Mouse (Mus musculus) megakaryocyte progenitor cell, adult 5-6 weeks (primary cell): Measurements from ENCODE around the gene Olfr165. TPM values are rescaled to one million over a fixed set of nuclear protein-coding genes. Genes with fewer than 3 reads are reported as not detected.
"Not testable (repeated sequence)": the region's sequence is repeated elsewhere in the genome, so short reads cannot be mapped to it uniquely, and the experiment has no call there.

Source experiments
- ATAC-seq: replicated peaks from 2 replicates; pipeline ENCODE4 v1.8.0; 2016; ENCODE audit warnings: mild to moderate bottlenecking, moderate TSS enrichment, inconsistent platforms; ENCODE audit not compliant: poor library complexity
- total RNA-seq, 2 experiments: library from RNA; stranded (forward) in 1 of 2; stranded (reverse) in 1 of 2; fragments of 157-497, 149-512 nt in 1 of 2; fragments of 200-1000 nt in 1 of 2; gene quantifications; 2 replicates each; pipeline versions ENCODE4 v1.2.3 to v1.2.4; 2015 to 2017

The Olfr165 gene
- total RNA-seq (2015) (not detected in 2 replicates), total RNA-seq (2017) (not detected in 2 replicates)

DNA sequence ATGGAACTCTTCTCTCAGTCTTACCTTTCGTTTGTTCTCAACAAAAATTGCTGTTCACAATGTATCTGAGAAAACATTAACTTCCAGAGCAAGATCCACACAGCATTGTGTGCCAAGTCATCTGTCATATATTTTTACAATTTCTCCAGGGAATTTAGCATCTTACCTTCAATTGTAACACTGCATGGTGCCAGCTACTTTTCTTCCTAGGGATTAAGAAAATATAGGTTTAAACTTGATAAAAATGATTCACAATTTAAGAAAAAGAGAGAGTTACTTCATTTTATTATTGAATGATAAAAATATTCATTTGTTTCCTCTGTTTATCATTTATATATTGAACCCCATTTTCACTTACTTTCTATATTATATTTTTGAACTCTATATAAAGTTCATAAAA, at the start of gene Olfr165:
Olfr165 (minus strand) TSS at position 101 of the 400 bp plus-strand sequence.
- no peak for ATAC-seq

GRCm38 (mm10) chr16:19464365-19464764, 41.4 kb upstream of the Olfr165 start:
- ATAC-seq: no peak

- not testable (repeated sequence) for ATAC-seq
Measured at GRCm38 (mm10) chr16:19458741-19459140, 35.8 kb upstream of the Olfr165 start.

DNA sequence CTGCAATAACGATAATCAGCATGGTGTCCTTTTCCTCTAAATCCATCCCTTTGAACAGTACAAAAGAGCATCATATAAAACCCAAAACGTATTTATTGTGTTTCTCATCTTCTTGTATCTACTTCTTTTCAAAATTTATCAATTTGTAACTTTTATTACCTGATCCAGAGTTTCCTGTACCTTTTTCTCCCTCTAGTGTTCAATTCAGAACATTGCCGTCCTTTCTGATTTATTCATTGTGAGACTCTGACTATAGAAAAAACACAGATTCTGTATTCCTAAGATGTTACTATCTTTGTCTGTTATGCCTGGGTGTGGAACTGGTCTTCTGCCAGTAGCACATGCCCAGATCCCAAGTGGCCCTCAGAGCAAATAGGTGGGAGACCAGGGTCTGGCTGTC, 35.0 kb downstream of the Olfr165 start:
- ATAC-seq: no peak

Other genes starting within 250 kb of the Olfr165 start
- gene Olfr164, start 109.1 kb downstream of the Olfr165 start, total RNA-seq (2015): not detected in 2 replicates
- gene Olfr164, start 109.1 kb downstream of the Olfr165 start, total RNA-seq (2017): not detected in 2 replicates
- not detected in 2 replicates for gene Olfr166, start 60.6 kb upstream of the Olfr165 start, total RNA-seq (2015)
- gene Olfr166, start 60.6 kb upstream of the Olfr165 start, total RNA-seq (2017): not detected in 2 replicates
- gene Olfr167, start 99.1 kb upstream of the Olfr165 start, total RNA-seq (2015): not detected in 2 replicates
- gene Olfr167, start 99.1 kb upstream of the Olfr165 start, total RNA-seq (2017): not detected in 2 replicates
- not detected in 2 replicates for gene Olfr168, start 112.4 kb upstream of the Olfr165 start, total RNA-seq (2015)
- gene Olfr168, start 112.4 kb upstream of the Olfr165 start, total RNA-seq (2017): not detected in 2 replicates
- gene Olfr169, start 148.7 kb upstream of the Olfr165 start, total RNA-seq (2015): not detected in 2 replicates
- gene Olfr169, start 148.7 kb upstream of the Olfr165 start, total RNA-seq (2017): not detected in 2 replicates
- gene Olfr170, start 188.7 kb upstream of the Olfr165 start, total RNA-seq (2015): not detected in 2 replicates
- not detected in 2 replicates for gene Olfr170, start 188.7 kb upstream of the Olfr165 start, total RNA-seq (2017)
- not detected in 2 replicates for gene Olfr171, start 206.8 kb upstream of the Olfr165 start, total RNA-seq (2015)
- not detected in 2 replicates for gene Olfr171, start 206.8 kb upstream of the Olfr165 start, total RNA-seq (2017)